Mouse (Mus musculus) kidney, postnatal 25 days (tissue): ENCODE results near the gene Rpap1.
A peak's percentile ranks its signal among the peaks of the same experiment; 100 is the strongest.

ENCODE experiments used
- DNase-seq, 2 experiments: peaks; one replicate each; pipeline ENCODE4 v3.0.0; 2021; ENCODE audit warnings: mixed read lengths in 2 of 2

The Rpap1 gene

GRCm38 (mm10) chr2:119787206-119787883, at the start of gene Rpap1:
Gene Rpap1, minus strand, starts transcription at chr2:119787537.
- peak; percentile 85 to 89 for DNase-seq

GRCm38 (mm10) chr2:119834231-119834630, 46.9 kb upstream of the Rpap1 start:
- no peak for DNase-seq

- no peak for DNase-seq
These were observed 43.2 kb upstream of the Rpap1 start for GRCm38 (mm10) chr2:119830579-119830978.

- no peak for DNase-seq
These were observed 33.8 kb upstream of the Rpap1 start for GRCm38 (mm10) chr2:119821136-119821535.

- DNase-seq, result no peak
These were observed 31.4 kb upstream of the Rpap1 start for GRCm38 (mm10) chr2:119818668-119819272.

GRCm38 (mm10) chr2:119817047-119817446, 29.7 kb upstream of the Rpap1 start:
- no peak for DNase-seq

- no peak for DNase-seq
These were observed 29.3 kb upstream of the Rpap1 start for GRCm38 (mm10) chr2:119816611-119817010.

GRCm38 (mm10) chr2:119814376-119814933, 27.1 kb upstream of the Rpap1 start:
- DNase-seq, result no peak

- DNase-seq, result no peak
These were observed 24.3 kb upstream of the Rpap1 start for GRCm38 (mm10) chr2:119811490-119812146.

GRCm38 (mm10) chr2:119810890-119811289, 23.6 kb upstream of the Rpap1 start:
- DNase-seq, result no peak

GRCm38 (mm10) chr2:119808881-119809280, 21.5 kb upstream of the Rpap1 start:
- no peak for DNase-seq

- no peak for DNase-seq
These were observed 21.1 kb upstream of the Rpap1 start for GRCm38 (mm10) chr2:119808438-119808837.

- DNase-seq, result no peak
These were observed 18.2 kb upstream of the Rpap1 start for GRCm38 (mm10) chr2:119805536-119805935.

- DNase-seq, result no peak
These were observed 17.4 kb upstream of the Rpap1 start for GRCm38 (mm10) chr2:119804776-119805175.

- DNase-seq, result no peak
These were observed 16.9 kb upstream of the Rpap1 start for GRCm38 (mm10) chr2:119804275-119804628.

GRCm38 (mm10) chr2:119803618-119804274, 16.4 kb upstream of the Rpap1 start:
- no peak for DNase-seq

GRCm38 (mm10) chr2:119802767-119803617, 15.7 kb upstream of the Rpap1 start:
- DNase-seq, result no peak

- DNase-seq, result no peak
These were observed 13.8 kb upstream of the Rpap1 start for GRCm38 (mm10) chr2:119800876-119801846.

- no peak for DNase-seq
These were observed 12.7 kb upstream of the Rpap1 start for GRCm38 (mm10) chr2:119799961-119800550.

- peak; percentile 35 to 63 for DNase-seq
These were observed 12.0 kb upstream of the Rpap1 start for GRCm38 (mm10) chr2:119799181-119799960.
